Mouse (Mus musculus) hindbrain, embryonic 16.5 days (tissue): ENCODE data around the gene Sash3. TPM values are rescaled to one million over a fixed set of nuclear protein-coding genes. Genes with fewer than 3 reads are reported as not detected.

Source experiments
- ATAC-seq: fragments of 200-750 bp; cut with Nextera tagmentation; 2 replicates; pipeline ENCODE4 v1.8.0; 2017; ENCODE audit warnings: moderate TSS enrichment, moderate library complexity
- H3K27ac ChIP-seq: fragments of 300-500 bp; sonication (generic); 2 replicates; pipeline ENCODE4 v1.5.1; 2014; ENCODE audit warnings: low read depth, mild to moderate bottlenecking, control low read depth, low read length, moderate library complexity
- H3K27me3 ChIP-seq: fragments of 300-500 bp; sonication (generic); replicated peaks from 2 replicates; pipeline ENCODE4 v1.6.1; 2014; ENCODE audit warnings: low read length; ENCODE audit not compliant: control insufficient read depth, insufficient read depth
- H3K36me3 ChIP-seq: fragments of 300-500 bp; sonication (generic); 2 replicates; pipeline ENCODE4 v1.6.1; 2014; ENCODE audit warnings: mild to moderate bottlenecking, low read length, moderate library complexity, mixed read lengths; ENCODE audit not compliant: control insufficient read depth, insufficient read depth
- H3K4me1 ChIP-seq: fragments of 300-500 bp; sonication (generic); 2 replicates; pipeline ENCODE4 v1.6.1; 2014; ENCODE audit warnings: low read depth, low read length; ENCODE audit not compliant: control insufficient read depth, insufficient read depth
- H3K4me2 ChIP-seq: fragments of 300-500 bp; sonication (generic); 2 replicates; pipeline ENCODE4 v1.6.1; 2014; ENCODE audit warnings: mild to moderate bottlenecking, low read length, control low read depth, moderate library complexity
- H3K4me3 ChIP-seq: fragments of 300-500 bp; sonication (generic); 2 replicates; pipeline ENCODE4 v1.5.1; 2014; ENCODE audit warnings: mild to moderate bottlenecking, low read length, control low read depth, moderate library complexity
- H3K9ac ChIP-seq: fragments of 300-500 bp; sonication (generic); 2 replicates; pipeline ENCODE4 v1.6.1; 2014; ENCODE audit warnings: low read depth, mild to moderate bottlenecking, control low read depth, low read length, moderate library complexity
- H3K9me3 ChIP-seq: fragments of 300-500 bp; sonication (generic); 2 replicates; pipeline ENCODE4 v1.6.1; 2014; ENCODE audit warnings: mild to moderate bottlenecking, low read length, moderate library complexity; ENCODE audit not compliant: control insufficient read depth
- WGBS: fragments of 180-500 bp; shearing (Covaris S2); extraction: QIAGEN DNeasy Blood & Tissue Kit; methylation state at CpG from one replicate; pipeline ENCODE4 v1.1.7; 2014; 5-methylcytosine and 5-hydroxymethylcytosine counted together
- polyA plus RNA-seq: library from polyadenylated mRNA; unstranded; fragments of >200 nt; fragmentation: Nextera tagmentation; extraction: Ambion mirVana; gene quantifications from 2 replicates; pipeline ENCODE4 v1.2.1, GENCODE M21; 2015

Sash3 gene
- polyA plus RNA-seq, 1 experiment from 2014 or later, result 1.2 TPM

DNA sequence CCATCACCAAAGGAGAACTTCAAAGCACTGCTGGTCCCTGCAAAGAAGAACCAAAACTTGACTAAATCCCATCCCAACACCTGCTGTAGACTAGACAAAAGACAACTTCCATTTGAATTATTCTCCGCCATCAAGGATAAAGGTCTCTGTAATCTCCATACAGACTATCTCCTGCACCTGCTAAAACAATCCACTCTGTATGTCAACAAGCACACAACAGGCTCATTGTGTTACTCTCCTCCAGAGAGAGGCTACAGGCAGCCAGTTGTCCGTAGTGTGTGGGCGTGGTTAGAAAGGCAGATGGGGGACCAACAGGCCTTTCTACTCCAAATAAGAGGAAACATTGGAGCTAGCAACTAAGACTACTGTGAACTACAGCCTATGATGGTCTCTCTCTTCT lies 51.6 kb downstream of the Sash3 start:
- Histone ChIP-seq H3K4me2 (no peak overlapping the region), H3K9me3 (no peaks in the 10 kb centered on the region), H3K4me3 (no peak overlapping the region), H3K27me3 (no peaks in the 10 kb centered on the region), H3K27ac (no peak overlapping the region), H3K9ac (no peak overlapping the region), H3K4me1 (no peaks in the 10 kb centered on the region), H3K36me3 (no peaks in the 10 kb centered on the region)
- ATAC-seq, result no peak
- 84% methylated on average over 3 of the region's 3 CpGs for WGBS

GRCm38 (mm10) chrX:48199026-48199425 lies 52.8 kb downstream of the Sash3 start:
- no peaks in the 10 kb centered on the region for H3K27me3 ChIP-seq
- no peaks in the 10 kb centered on the region for H3K4me1 ChIP-seq
- 87% methylated on average over 2 of the region's 2 CpGs for WGBS
- H3K27ac ChIP-seq, result no peak overlapping the region
- ATAC-seq, result no peak
- no peak overlapping the region for H3K4me3 ChIP-seq
- H3K9ac ChIP-seq, result no peak overlapping the region
- no peaks in the 10 kb centered on the region for H3K36me3 ChIP-seq
- no peaks in the 10 kb centered on the region for H3K9me3 ChIP-seq
- H3K4me2 ChIP-seq, result no peak overlapping the region

DNA sequence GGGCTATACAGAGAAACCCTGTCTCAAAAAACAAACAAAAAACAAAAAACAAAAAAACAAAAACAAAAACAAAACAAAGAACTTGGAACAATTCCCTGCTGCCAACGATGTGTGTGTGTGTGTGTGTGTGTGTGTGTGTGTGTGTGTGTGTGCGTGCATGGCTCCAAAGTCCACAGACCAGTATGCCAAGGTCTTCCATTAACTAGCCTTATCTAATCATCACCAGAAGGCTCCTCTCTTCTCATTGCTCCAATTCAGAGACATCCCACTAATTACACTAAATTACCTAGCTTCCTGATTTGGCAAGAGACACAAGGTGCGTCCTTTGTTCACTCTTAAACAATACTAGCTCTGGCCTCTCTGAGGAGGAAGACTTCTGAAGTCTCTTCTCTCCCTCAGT lies 54.5 kb downstream of the Sash3 start:
- H3K9ac ChIP-seq, result no peak overlapping the region
- no peak overlapping the region for H3K4me2 ChIP-seq
- H3K27me3 ChIP-seq, result no peaks in the 10 kb centered on the region
- no peaks in the 10 kb centered on the region; the same call in 1 of the 2 replicates for H3K4me1 ChIP-seq
- H3K36me3 ChIP-seq, result no peaks in the 10 kb centered on the region
- H3K9me3 ChIP-seq, result no peaks in the 10 kb centered on the region
- no peak overlapping the region for H3K4me3 ChIP-seq
- H3K27ac ChIP-seq, result no peak overlapping the region
- WGBS, result 93% methylated on average over 3 of the region's 3 CpGs
- ATAC-seq, result no peak

GRCm38 (mm10) chrX:48201973-48202372 lies 55.7 kb downstream of the Sash3 start:
- H3K27ac ChIP-seq, result no peak overlapping the region
- no peak overlapping the region for H3K4me3 ChIP-seq
- WGBS, result 84% methylated on average over 7 of the region's 7 CpGs
- no peak for ATAC-seq
- H3K27me3 ChIP-seq, result no peaks in the 10 kb centered on the region
- H3K4me1 ChIP-seq, result no peaks in the 10 kb centered on the region; the same call in 1 of the 2 replicates
- H3K4me2 ChIP-seq, result no peak overlapping the region
- H3K9ac ChIP-seq, result no peak overlapping the region
- H3K9me3 ChIP-seq, result no peaks in the 10 kb centered on the region
- H3K36me3 ChIP-seq, result no peaks in the 10 kb centered on the region

DNA sequence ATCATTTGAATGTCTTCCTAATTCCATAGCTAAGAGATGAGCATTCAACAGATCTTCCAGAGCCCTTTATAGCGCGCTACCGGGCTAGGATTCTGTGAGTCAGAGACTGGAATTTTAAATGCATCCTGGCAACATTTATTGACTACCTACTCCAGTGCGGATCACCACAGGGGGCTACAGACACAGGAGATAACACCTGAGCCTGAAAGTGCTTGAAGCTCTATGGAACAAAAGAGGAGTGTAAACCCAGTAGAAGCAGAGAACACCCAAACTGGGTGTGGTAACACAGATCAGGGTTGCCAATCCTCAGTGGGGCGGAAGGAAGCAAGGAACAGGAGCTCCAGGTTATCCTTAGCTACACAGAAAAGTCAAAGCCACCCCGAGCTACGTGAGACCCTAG lies 56.2 kb downstream of the Sash3 start:
- no peak for ATAC-seq
- no peaks in the 10 kb centered on the region for H3K9me3 ChIP-seq
- H3K27me3 ChIP-seq, result no peaks in the 10 kb centered on the region
- H3K4me1 ChIP-seq, result no peaks in the 10 kb centered on the region; the same call in 1 of the 2 replicates
- no peak overlapping the region for H3K9ac ChIP-seq
- no peak overlapping the region for H3K4me2 ChIP-seq
- no peak overlapping the region for H3K4me3 ChIP-seq
- H3K36me3 ChIP-seq, result no peaks in the 10 kb centered on the region
- no peak overlapping the region for H3K27ac ChIP-seq
- whole genome bisulfite sequencing, result 89% methylated on average over 7 of the region's 7 CpGs

GRCm38 (mm10) chrX:48202995-48203394 lies 56.8 kb downstream of the Sash3 start:
- no peak for ATAC-seq
- H3K4me3 ChIP-seq, result no peak overlapping the region
- WGBS, result 76% methylated on average over 4 of the region's 4 CpGs
- H3K27me3 ChIP-seq, result no peaks in the 10 kb centered on the region
- H3K4me1 ChIP-seq, result no peaks in the 10 kb centered on the region; the same call in 1 of the 2 replicates
- H3K27ac ChIP-seq, result no peak overlapping the region
- H3K9ac ChIP-seq, result no peak overlapping the region
- H3K4me2 ChIP-seq, result no peak overlapping the region
- no peaks in the 10 kb centered on the region for H3K36me3 ChIP-seq
- H3K9me3 ChIP-seq, result no peaks in the 10 kb centered on the region

- no peaks in the 10 kb centered on the region for H3K36me3 ChIP-seq
- no peak overlapping the region for H3K9ac ChIP-seq
- ATAC-seq, result no peak
- H3K9me3 ChIP-seq, result no peaks in the 10 kb centered on the region
- no peak overlapping the region for H3K4me3 ChIP-seq
- no peak overlapping the region for H3K27ac ChIP-seq
- H3K4me2 ChIP-seq, result no peak overlapping the region
- no peaks in the 10 kb centered on the region; the same call in 1 of the 2 replicates for H3K4me1 ChIP-seq
- 78% methylated on average over 7 of the region's 7 CpGs for WGBS
- H3K27me3 ChIP-seq, result no peaks in the 10 kb centered on the region
Measured at GRCm38 (mm10) chrX:48203763-48204162, 57.5 kb downstream of the Sash3 start.

DNA sequence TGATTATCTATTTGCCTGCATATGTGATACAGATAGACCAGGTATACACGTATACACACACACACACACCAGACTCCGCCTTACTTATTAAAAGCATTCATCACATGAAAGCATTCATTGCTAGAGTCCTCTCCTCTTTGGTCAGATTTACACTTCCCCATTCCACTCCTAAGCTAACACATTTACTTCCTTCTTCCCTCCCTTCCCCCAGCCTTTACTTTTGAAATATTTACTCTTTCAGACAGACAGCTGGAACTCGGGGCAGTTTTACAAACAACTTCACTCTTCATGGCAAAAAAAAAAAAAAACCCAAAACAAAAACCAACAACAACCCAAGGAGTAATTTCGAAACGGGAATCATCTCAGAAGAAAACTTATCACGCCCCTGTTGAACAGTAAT lies 58.2 kb downstream of the Sash3 start:
- Histone ChIP-seq H3K27me3 (no peaks in the 10 kb centered on the region), H3K4me2 (peak overlapping the region; percentile 9), H3K4me1 (no peaks in the 10 kb centered on the region; the same call in 1 of the 2 replicates), H3K9me3 (no peaks in the 10 kb centered on the region), H3K9ac (no peak overlapping the region; the same call in 1 of the 2 replicates), H3K36me3 (no peaks in the 10 kb centered on the region), H3K27ac (no peak overlapping the region), H3K4me3 (no peak overlapping the region)
- no peak for ATAC-seq
- WGBS, result 76% methylated on average over 6 of the region's 6 CpGs

GRCm38 (mm10) chrX:48207761-48208487 lies 61.7 kb downstream of the Sash3 start:
- H3K9me3 ChIP-seq, result no peaks in the 10 kb centered on the region

More at GRCm38 (mm10) chrX:48207761-48208487, 61.7 kb downstream of the Sash3 start:
- peak; percentile 82 for ATAC-seq
- Histone ChIP-seq H3K4me3 (peak overlapping the region; percentile 60), H3K4me1 (no peaks in the 10 kb centered on the region; the same call in 1 of the 2 replicates), H3K9ac (peak overlapping the region; percentile 74), H3K4me2 (peak overlapping the region; percentile 61), H3K36me3 (no peaks in the 10 kb centered on the region), H3K27ac (peak overlapping the region; percentile 81), H3K27me3 (no peaks in the 10 kb centered on the region)
- WGBS, result 12% methylated on average over 35 of the region's 36 CpGs
